Mouse (Mus musculus) thymus, postnatal 36 days (tissue): ENCODE measurements around the gene Gm906.
"Not testable (repeated sequence)": the region's sequence is repeated elsewhere in the genome, so short reads cannot be mapped to it uniquely, and the experiment has no call there.

Experiments
- DNase-seq, 2 experiments: peaks; one replicate each; pipeline ENCODE4 v3.0.0; 2022; ENCODE audit warnings: mixed read lengths in 2 of 2

The Gm906 gene

GRCm38 (mm10) chr13:50250208-50250607 lies at the start of gene Gm906:
Gene Gm906, minus strand, starts transcription at chr13:50250308.
- not testable (repeated sequence) for DNase-seq

- not testable (repeated sequence) for DNase-seq
Observed at GRCm38 (mm10) chr13:50283308-50283707, 33.2 kb upstream of the Gm906 start.

GRCm38 (mm10) chr13:50236487-50236886 lies 13.6 kb downstream of the Gm906 start:
- no peak for DNase-seq

GRCm38 (mm10) chr13:50211842-50212241 lies 38.3 kb downstream of the Gm906 start:
- DNase-seq, result not testable (repeated sequence)

GRCm38 (mm10) chr13:50210191-50210590 lies 39.9 kb downstream of the Gm906 start:
- DNase-seq, result not testable (repeated sequence)

GRCm38 (mm10) chr13:50209651-50210050 lies 40.5 kb downstream of the Gm906 start:
- DNase-seq, result not testable (repeated sequence)

- no peak for DNase-seq
Observed at GRCm38 (mm10) chr13:50207966-50208365, 42.1 kb downstream of the Gm906 start.

GRCm38 (mm10) chr13:50196831-50197230 lies 53.3 kb downstream of the Gm906 start:
- not testable (repeated sequence) for DNase-seq
